Mouse (Mus musculus) liver, adult 2 months (tissue): ENCODE data around the gene Kank4.

ENCODE experiments used
- CTCF ChIP-seq: fragments of 200-500 bp; IDR thresholded peaks from 2 replicates; pipeline ENCODE4 v1.5.1; 2011; ENCODE audit warnings: low read depth, low read length, control low read depth
- POLR2A ChIP-seq: fragments of 200-500 bp; IDR thresholded peaks from 2 replicates; pipeline ENCODE4 v1.6.1; 2011; ENCODE audit warnings: low read length, control low read depth; ENCODE audit not compliant: insufficient read depth; ENCODE audit errors: extremely low read depth

- TF ChIP-seq CTCF (no peak), POLR2A (no peak)
These were observed 62.9 kb downstream of the Kank4 start for GRCm38 (mm10) chr4:98754456-98754855.
